Mouse (Mus musculus): ENCODE measurements around the gene Ttc39a. TPM values are rescaled to one million over a fixed set of nuclear protein-coding genes. Genes with fewer than 3 reads are reported as not detected.

The Ttc39a gene
- polyA plus RNA-seq, 1 experiment = 18.3 TPM

DNA sequence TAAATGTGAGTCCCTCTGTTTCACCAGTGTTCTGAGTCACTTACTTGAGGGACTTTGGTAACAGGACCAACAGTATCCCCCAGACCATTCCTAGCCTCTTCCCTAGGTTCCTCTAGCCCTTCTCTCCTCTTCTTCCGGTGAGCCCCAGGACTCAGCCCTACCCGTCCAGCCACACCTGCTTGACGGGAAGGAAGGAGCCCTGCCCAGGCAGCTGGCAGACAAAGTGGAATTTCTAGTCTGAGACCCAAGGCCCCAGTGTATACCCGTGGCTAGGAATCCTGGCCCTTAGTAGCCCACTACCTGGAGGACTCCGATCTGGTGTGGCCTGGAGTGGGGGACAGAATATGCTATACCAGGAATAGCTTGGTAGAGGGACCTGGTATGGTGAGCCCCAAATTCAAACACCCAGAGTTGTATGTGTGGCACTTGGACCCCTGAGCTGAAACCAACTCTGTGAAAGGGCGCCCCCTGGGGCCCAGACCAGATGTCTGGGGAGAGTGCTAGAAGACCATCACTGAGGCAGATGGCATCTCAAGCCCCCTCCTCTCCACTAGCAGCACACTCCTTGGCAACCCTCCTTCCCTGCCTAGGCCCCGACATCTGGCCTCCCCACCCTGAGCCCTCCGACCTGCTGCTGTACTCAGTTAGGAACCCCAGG lies 13.8 kb downstream of the Ttc39a start:
- no peak for DNase-seq (ENCODE audit: low read depth)

DNA sequence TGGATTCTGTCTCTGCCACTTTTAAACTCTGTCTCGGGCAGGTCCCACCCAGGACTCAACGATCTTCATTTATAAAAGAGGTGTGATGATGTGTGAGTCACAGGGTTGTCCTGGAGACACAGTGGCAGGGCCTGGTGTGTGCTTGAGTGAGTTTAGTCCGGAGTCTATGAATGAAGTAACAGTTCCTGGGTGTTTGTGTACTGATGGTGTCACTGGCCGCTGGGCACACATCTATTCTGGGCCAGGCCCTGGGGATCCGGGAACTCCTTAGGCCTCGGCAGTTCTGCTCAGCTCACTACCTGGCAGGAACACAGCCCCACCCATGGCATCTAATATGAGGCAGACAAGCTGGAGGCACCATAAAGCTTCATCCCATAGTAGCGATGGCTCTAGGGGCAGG lies 15.2 kb downstream of the Ttc39a start:
- DNase-seq (ENCODE audit: low read depth) = no peak

GRCm38 (mm10) chr4:109422436-109422835 lies 16.0 kb downstream of the Ttc39a start:
- no peak for DNase-seq (ENCODE audit: low read depth)

DNA sequence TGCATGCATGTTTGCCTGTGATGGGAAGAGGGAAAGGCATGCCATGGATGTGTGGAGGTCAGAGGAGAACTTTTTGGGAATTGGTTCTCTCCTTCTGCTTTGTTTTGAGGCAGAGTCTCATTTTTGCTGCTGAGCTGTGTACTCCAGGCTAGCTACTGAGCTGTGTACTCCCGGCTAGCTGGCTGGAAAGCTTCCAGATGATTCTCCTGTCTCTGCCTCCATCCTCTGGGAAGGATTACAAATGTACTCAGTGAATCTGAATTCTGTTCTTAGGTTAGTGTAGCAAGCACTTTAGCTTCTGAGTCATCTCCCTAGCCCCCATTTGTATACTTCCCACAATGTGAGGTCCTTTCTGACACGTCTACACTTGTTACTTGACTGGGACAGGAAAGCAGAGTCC lies 17.0 kb downstream of the Ttc39a start:
- DNase-seq (ENCODE audit: low read depth) = no peak

GRCm38 (mm10) chr4:109427058-109427457 lies 20.6 kb downstream of the Ttc39a start:
- DNase-seq (ENCODE audit: low read depth) = no peak

DNA sequence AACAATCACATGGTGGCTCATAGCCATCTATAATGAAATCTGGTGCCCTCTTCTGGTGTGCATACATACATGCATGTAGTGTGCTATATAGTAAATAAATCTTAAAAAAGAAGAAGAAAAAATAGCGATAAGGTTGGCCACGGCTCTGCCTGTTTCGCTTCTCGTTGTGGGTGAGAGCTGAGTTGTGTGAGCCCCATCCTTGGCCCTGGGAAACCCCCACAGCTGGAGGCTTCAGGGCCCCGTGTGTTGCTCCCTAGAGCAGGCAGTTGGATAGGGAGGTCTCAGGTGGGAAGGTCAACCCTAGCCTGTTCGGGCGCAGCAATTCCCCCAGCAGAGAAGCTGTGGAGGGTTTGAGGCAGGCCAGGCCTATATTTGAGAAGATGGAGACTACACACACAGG lies 23.8 kb downstream of the Ttc39a start:
- DNase-seq (ENCODE audit: low read depth) = no peak

GRCm38 (mm10) chr4:109430854-109431253 lies 24.4 kb downstream of the Ttc39a start:
- DNase-seq (ENCODE audit: low read depth) = no peak

- no peak for DNase-seq (ENCODE audit: low read depth)
Measured at GRCm38 (mm10) chr4:109432668-109433375, 26.4 kb downstream of the Ttc39a start.

- no peak for DNase-seq (ENCODE audit: low read depth)
Measured at GRCm38 (mm10) chr4:109433641-109434040, 27.2 kb downstream of the Ttc39a start.

DNA sequence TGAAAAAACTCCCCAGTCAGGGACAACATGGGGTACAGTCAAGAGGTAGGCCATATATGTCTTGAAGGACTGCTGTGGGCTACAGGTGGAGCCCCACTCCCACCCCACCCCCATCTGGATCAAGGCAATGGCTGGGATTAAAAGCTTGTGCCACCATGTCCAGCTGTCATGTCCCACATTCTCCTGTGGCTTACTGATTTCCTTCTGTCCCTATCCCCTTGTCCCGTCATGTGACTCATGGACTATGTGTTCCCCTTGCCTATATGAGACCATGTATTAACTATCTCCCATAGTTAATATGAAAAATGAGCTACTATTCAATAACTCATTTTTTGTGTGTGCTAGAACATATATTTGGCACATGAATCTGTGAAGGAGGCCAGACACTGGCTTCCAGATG lies 27.8 kb downstream of the Ttc39a start:
- no peak for DNase-seq (ENCODE audit: low read depth)

- DNase-seq (ENCODE audit: low read depth) = no peak
Measured at GRCm38 (mm10) chr4:109437913-109438878, 31.8 kb downstream of the Ttc39a start.

DNA sequence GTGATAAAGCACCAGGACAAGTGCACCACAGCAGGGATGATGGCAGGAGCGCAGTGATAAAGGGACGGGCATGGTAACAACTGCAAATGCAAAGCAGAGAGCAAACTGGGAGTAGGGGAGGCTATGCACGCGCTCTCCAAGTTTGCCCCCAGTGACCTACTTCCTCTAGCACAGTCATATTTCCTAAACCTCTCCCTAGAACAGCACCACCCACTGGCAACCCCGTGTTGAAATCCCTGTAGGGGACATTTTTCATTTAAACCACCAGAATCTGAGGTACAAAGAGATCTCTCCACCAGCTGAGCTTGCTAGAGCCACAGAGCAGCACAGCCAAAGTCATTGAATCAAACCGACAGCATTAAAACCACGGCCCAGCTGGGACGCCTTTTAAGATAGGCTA lies 32.7 kb downstream of the Ttc39a start:
- DNase-seq (ENCODE audit: low read depth) = no peak

GRCm38 (mm10) chr4:109439825-109440248 lies 33.4 kb downstream of the Ttc39a start:
- no peak for DNase-seq (ENCODE audit: low read depth)

GRCm38 (mm10) chr4:109440381-109440780 lies 34.0 kb downstream of the Ttc39a start:
- no peak for DNase-seq (ENCODE audit: low read depth)

DNA sequence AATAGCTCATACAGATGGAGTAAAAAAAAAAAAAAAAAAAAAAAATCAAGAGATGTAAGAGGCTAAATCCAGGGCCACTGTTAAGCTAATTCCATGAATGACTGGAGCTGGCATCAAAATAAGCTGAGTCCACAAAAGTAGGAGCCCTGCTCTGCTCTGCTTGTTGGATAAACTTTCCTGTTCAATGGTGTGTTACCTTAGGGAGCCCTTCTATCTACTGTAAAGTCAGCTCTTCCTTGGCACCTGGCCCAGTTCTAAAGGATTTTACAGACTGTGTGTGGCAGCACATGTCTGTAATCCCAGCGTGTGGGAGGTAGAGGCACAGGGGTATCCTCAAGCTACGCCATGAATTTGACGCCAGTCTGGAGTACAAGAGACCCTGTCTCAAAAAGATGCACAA lies 34.6 kb downstream of the Ttc39a start:
- DNase-seq (ENCODE audit: low read depth) = no peak

- DNase-seq (ENCODE audit: low read depth) = no peak
Measured at GRCm38 (mm10) chr4:109442126-109442525, 35.7 kb downstream of the Ttc39a start.

- DNase-seq (ENCODE audit: low read depth) = no peak
Measured at GRCm38 (mm10) chr4:109442649-109443048, 36.2 kb downstream of the Ttc39a start.

GRCm38 (mm10) chr4:109444471-109444870 lies 38.0 kb downstream of the Ttc39a start:
- DNase-seq (ENCODE audit: low read depth) = no peak

DNA sequence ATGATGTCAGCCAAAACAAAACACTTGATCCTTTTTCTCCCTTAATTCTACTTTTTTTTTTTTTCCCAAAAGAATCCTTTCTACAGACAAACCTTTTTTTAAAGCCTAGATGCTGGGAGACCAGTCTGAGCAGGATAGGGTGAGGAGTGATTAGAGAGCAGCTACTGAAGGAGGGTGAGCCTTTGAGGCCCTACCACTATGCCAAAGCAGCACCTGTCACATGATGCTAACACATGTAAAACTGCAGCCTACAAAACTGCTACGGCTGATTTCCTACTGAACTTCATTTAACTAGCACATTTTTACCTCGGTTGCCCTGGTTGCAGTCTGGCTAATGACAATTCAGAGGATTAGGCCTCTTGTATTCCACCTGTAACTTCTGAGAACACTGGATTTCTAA lies 38.5 kb downstream of the Ttc39a start:
- DNase-seq (ENCODE audit: low read depth) = no peak

- no peak for DNase-seq (ENCODE audit: low read depth)
Measured at GRCm38 (mm10) chr4:109445397-109445796, 39.0 kb downstream of the Ttc39a start.

DNA sequence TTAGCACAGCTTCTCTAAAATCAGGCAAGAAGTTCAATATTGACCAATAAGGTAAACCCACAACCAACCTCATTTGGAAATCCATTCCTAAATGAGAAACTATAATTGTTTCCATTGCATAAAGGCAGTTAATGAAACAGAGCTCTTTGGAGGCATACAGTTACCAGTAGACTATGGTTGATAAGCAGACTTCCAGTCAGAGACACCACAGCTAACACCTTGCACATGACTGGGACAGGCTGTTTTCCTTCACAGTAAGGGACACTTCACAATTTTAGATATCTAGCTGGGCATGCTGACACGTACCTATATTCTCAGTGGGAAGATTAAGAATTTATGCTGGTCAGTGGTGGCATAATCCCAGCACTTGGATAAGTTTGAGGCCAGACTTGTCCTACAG lies 39.5 kb downstream of the Ttc39a start:
- no peak for DNase-seq (ENCODE audit: low read depth)

DNA sequence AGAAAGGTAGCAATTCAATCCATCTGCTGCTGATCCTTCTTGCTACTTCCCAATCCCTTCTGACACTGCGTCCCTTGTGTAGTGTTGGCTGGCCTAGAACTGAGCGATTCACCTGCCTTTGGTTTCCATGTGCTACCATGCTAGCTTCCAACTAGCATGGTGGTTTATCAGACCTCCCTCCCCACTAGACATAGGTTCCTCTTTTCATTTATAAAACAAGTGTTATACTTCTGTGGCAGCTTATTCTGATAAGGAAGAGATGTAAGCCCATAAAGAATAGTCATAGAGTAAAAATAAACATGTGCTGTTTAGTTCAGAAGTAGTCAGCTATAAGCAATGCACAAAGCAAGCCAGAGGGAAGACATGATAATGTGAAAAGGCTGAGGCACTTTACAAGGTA lies 42.1 kb downstream of the Ttc39a start:
- DNase-seq (ENCODE audit: low read depth) = no peak

Data from gonadal fat pad, adult 2 months (tissue).